Mouse (Mus musculus): ENCODE measurements around the gene Ephb3. TPM values are rescaled to one million over a fixed set of nuclear protein-coding genes. Genes with fewer than 3 reads are reported as not detected.

Ephb3 gene
- polyA plus RNA-seq, 3 experiments from 2014 or later: not detected

- ATAC-seq: no peak
Observed at GRCm38 (mm10) chr16:21208001-21208565, 3.5 kb downstream of the Ephb3 start.

- no peak for ATAC-seq
Observed at GRCm38 (mm10) chr16:21209290-21209689, 4.7 kb downstream of the Ephb3 start.

- ATAC-seq: no peak
Observed at GRCm38 (mm10) chr16:21210204-21210603, 5.6 kb downstream of the Ephb3 start.

GRCm38 (mm10) chr16:21210667-21211338 is 6.2 kb downstream of the Ephb3 start:
- ATAC-seq: no peak

- ATAC-seq: no peak
Observed at GRCm38 (mm10) chr16:21211501-21211900, 6.9 kb downstream of the Ephb3 start.

- no peak for ATAC-seq
Observed at GRCm38 (mm10) chr16:21212369-21212768, 7.8 kb downstream of the Ephb3 start.

- no peak for ATAC-seq
Observed at GRCm38 (mm10) chr16:21213939-21214338, 9.4 kb downstream of the Ephb3 start.

DNA sequence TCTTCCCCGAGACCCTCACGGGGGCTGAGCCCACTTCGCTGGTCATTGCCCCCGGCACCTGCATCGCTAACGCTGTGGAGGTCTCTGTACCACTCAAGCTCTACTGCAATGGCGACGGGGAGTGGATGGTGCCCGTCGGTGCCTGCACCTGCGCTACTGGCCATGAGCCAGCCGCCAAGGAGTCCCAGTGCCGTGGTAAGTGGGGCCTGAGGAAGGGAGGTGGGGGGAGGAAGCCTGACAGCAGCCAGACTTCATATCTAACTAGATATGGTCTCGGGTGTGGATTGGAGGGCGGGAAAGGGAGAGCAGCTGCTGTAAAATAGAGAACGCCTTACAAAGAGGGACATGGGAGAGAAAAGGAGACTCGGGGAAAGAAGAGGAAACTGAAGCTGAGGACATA is 10.2 kb downstream of the Ephb3 start:
- no peak for ATAC-seq

- no peak for ATAC-seq
Observed at GRCm38 (mm10) chr16:21216047-21216446, 11.5 kb downstream of the Ephb3 start.

DNA sequence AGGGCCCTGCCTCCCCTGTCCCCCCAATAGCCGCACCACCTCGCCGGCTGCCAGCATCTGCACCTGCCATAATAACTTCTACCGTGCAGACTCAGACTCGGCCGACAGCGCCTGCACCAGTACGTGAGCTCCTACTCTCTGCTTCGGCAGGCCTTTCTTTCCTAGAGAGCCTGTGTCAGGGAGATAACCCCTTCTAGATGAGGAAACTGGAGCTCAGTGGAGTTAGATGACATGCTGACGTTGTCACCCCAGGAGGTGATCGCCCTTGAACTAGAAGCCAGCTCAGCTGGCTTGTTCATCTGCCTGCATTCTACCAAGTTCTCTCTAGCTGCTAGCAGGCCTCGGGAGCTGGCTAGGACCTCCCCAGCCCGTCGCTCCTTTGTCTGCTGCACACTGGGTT is 12.7 kb downstream of the Ephb3 start:
- no peak for ATAC-seq

- no peak for ATAC-seq
Observed at GRCm38 (mm10) chr16:21219656-21220055, 15.1 kb downstream of the Ephb3 start.

DNA sequence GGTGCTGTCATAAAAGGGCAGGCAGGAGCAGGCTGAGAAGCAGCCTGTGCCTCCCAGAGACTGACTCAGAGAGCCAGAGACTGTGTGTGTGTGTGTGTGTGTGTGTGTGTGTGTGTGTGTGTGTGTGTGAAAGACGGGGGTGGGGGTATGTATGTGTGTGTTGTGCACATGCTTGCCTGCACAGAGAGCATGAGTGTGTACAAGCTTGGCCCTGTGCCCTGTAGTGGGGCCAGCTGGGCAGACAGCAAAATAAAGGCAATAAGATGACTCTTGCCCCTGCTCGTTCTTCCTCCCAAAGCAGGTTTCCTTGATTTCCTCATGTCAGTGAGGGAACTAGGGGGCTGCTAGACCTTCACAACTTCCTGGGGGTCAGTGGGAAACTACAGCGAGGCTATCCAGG is 18.5 kb downstream of the Ephb3 start:
- no peak for ATAC-seq

DNA sequence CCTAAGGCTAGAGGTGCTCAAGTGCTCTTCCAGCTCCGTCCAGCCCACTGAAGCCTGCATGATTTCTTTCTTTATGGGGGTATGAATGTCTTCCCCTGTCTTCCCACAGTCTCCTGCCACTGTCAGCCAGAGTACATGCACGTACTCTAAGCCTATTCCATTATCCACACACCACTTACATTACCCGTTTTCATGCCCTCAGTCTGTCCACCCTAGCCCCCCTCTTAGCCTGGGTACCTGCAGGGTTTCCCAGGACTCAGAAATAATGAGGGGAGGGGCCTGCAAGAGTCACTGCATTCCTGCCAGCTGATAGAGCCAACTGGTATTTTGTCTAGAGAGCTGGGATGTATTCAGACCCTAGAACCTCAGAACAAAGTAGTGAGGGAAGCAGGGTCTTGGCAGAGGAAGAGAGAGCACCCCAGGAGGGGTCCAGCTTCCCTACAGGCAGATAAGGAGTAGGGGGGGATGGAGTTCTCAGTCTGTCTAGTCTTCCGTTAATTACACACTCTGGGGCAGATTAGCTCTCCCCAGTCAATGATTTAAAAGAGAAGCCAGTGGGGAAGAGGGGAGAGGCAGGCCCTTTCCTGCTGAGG is 20.2 kb downstream of the Ephb3 start:
- ATAC-seq: no peak

GRCm38 (mm10) chr16:21226629-21227028 is 22.1 kb downstream of the Ephb3 start:
- no peak for ATAC-seq

- no peak for ATAC-seq
Observed at GRCm38 (mm10) chr16:21235135-21235534, 30.6 kb downstream of the Ephb3 start.

DNA sequence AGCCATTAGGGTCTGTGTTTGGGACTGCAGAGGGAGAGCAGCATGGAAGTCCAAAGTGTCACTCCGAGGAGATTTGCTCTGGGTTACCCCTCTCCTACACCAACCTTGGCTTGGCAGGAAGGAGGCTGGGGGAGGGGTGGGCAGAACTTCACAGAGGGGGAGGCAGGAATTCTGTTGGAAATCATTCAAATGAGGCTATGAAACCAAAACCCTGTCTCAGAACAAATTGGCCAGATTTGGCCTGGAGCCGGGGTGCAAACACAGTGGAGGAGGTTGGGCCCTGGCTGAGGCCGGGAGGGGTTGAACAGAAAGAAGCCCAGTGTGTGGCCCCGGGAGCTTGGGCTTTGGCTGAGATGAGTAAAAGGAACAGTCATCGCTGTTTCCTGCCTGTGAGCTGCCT is 34.2 kb downstream of the Ephb3 start:
- ATAC-seq: no peak

DNA sequence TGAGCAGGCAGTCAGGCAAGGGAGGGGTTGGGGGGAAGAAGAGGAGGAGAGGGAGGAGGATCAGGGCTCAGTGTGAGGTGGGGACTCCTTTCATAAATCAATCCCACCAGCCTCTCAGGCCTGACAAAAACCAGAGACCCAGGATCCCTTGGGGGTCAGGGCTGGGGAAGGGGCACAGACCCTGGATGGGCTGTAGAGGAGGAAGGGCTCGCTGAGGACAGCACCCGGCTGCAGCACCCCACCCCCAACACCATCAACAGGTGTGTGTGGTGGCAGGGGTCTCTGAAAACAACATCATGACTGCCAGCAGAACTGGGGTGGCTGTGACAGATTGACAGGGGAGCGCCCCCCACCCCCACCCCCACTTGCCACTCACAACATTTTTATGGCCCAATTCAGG is 36.0 kb downstream of the Ephb3 start:
- no peak for ATAC-seq

DNA sequence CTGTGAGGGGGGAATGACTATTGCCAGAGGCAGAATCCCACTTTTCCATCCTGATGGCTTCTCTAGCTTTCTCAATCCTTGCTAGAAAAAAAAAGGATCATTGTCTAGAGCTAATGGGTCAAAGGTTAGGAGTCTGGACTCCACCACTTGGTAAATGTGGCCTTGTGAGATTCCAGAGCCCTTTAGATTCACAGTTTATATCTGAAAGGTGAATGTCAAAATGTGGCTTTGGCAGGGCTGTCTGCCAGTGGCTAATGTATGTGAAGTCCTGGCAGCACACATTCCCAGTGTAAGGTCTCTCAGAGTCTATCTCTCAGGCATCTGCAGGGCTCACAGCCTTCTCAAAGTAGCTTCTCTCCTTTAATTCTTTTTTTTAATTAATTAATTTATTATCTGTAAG is 36.5 kb downstream of the Ephb3 start:
- ATAC-seq: no peak

DNA sequence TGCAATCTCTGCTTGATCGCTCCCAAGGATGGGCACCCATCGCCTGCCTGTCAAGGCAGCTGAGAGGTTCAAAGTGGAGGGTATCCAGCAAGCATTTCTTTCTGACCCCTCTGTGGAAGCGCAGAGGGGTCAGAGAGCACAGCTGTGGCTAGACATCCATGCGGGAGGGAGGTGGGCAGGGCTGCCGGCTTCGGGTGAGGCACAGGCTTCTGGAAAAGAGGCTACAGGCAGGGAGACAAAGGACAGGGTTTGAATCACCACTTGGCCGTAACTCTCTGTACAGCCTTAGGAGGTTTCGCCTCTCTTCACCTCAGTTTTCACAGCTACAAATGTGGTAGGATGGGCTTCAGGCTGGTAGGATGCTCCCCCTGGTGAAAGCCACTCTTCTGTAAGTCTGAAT is 38.4 kb downstream of the Ephb3 start:
- no peak for ATAC-seq

- no peak for ATAC-seq
Observed at GRCm38 (mm10) chr16:21244803-21245202, 40.2 kb downstream of the Ephb3 start.

DNA sequence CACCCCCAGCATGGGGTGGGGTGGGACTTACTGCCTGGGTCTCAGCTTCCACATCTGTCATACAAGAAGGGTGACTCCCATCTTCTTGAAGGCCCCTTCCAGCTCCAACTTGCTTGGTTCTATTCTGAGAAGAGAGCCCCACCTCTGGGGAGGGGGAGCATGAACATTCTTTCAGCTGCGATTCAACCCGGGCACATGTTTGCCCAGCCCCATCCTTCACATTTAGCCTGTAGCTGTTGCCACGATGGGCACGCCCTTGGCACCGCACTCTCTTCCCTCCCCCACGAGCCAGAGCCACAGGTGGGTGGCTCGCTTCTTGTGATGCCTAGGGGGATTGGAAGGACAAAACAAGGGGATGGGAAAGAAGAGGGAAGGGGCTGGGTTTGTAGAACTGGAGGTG is 40.8 kb downstream of the Ephb3 start:
- no peak for ATAC-seq

DNA sequence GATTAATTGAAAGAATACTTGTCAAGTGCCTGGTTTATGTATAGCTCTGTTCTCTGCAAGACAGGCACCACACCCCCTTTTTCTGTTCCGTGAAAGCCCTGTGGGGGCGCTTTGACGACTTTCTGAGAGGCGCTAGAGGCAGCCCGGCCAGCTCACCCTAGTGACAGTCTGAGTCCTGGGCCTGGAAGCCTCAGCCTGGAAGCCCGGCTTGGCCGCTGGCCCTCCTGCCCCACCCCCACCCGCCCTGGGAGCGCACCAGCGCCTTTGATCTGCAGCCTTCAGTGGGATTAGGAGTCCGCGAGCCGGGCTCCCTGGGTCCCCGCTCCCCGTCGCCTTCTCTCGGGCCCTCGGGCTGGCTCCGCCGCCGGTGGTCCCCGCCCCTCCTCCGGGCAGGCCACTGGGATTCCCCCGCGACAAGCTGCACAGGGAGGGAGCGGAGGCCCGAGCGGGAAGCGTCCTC is 41.4 kb downstream of the Ephb3 start:
- ATAC-seq: peak; percentile 85

DNA sequence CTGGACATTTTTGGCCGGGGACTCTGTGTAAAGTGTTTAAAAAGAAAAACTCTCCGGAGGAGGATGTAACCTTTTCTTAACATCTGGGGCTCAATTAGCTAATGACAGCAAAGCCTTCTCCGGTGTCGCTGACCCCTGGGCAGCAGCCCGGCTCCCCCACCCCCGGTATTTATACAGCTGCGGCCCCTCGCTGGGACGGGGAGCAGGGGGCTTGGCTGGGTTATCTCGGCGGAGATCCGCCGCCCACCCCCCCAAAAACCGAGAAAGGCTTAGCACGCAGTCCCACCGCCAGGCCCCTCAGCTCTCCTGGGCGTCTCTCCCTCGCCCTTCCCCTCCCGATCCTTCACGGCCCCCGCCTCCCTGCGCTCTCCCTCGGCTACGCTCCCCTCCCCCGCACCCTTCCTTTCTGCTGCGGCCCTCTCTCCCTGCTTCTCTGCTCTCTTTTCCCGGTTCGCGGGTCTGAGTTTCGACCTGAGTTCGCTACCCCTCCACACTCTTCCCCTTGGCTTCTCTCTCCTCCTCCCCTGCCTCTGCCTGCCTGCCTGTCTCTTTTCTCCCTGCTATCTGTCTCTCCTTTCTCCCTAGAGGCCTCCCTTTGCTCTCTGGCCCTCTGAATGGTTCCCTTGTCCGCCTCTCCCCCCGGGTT is 42.0 kb downstream of the Ephb3 start:
- ATAC-seq: no peak

GRCm38 (mm10) chr16:21247037-21247432 is 42.5 kb downstream of the Ephb3 start:
- no peak for ATAC-seq

All from inflammation-experienced regulatory T-cells, adult 6 months (primary cell).